Mouse (Mus musculus) layer of hippocampus, postnatal 36 days (tissue): ENCODE data around the gene Gm21119. TPM values are rescaled to one million over a fixed set of nuclear protein-coding genes. Genes with fewer than 3 reads are reported as not detected.
"Not testable (repeated sequence)": the region's sequence is repeated elsewhere in the genome, so short reads cannot be mapped to it uniquely, and the experiment has no call there.

Source experiments
- DNase-seq, 2 experiments: peaks; one replicate each; pipeline ENCODE4 v3.0.0; 2022
- total RNA-seq, 2 experiments: library from RNA; stranded (reverse); gene quantifications; 2 replicates each; pipeline ENCODE4 v1.2.3; 2021

Gm21119 gene
- total RNA-seq: 1 to 10 TPM in 1 of 2 experiments, under 1 TPM in 1; 0.67 to 1.0 TPM

- not testable (repeated sequence) for DNase-seq
Measured at GRCm38 (mm10) chr8:20614619-20615018, at the start of gene Gm21119. TSS of gene Gm21119 (plus strand) at chr8:20614919.

DNA sequence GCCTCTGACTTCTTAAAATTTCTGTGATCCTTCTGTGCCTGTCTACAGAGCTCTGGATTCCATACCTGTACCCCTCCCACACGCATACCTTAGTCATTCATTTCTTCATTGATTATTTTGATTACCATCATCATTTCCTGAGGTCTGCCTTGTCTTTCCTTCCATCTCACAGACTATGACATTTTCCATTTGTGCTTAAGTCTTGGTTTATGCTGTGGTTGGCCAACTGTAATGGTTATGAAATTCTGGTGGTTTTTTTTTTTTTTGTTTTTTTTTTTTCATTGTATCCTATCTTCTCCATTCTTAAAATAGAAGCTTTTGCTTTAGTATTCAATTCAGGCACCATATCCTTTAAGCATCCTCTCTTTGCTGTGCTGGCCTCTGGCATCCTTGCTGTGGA is 48.0 kb upstream of the Gm21119 start:
- DNase-seq: not testable (repeated sequence)

- DNase-seq: not testable (repeated sequence)
Measured at GRCm38 (mm10) chr8:20581081-20581480, 33.6 kb upstream of the Gm21119 start.

DNA sequence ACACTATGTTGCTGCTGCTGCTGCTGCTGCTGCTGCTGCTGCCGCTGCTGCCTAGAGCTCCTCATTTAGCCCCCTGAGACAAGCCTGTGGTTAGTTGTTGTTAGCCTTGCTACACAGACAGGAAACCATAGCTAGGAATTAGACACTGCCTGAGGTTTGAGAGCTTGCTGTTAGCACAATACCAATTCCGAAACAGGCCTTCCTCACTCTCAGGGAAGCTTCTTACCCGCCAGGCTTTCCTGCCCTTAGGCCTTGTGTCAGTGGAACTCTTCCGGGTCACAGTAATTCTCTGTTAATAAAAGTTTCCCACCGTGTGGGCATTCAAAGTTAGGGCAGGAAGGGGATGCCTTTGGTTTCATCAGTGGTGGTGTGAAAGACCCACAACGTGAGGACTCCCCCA is 31.9 kb upstream of the Gm21119 start:
- DNase-seq: not testable (repeated sequence)

DNA sequence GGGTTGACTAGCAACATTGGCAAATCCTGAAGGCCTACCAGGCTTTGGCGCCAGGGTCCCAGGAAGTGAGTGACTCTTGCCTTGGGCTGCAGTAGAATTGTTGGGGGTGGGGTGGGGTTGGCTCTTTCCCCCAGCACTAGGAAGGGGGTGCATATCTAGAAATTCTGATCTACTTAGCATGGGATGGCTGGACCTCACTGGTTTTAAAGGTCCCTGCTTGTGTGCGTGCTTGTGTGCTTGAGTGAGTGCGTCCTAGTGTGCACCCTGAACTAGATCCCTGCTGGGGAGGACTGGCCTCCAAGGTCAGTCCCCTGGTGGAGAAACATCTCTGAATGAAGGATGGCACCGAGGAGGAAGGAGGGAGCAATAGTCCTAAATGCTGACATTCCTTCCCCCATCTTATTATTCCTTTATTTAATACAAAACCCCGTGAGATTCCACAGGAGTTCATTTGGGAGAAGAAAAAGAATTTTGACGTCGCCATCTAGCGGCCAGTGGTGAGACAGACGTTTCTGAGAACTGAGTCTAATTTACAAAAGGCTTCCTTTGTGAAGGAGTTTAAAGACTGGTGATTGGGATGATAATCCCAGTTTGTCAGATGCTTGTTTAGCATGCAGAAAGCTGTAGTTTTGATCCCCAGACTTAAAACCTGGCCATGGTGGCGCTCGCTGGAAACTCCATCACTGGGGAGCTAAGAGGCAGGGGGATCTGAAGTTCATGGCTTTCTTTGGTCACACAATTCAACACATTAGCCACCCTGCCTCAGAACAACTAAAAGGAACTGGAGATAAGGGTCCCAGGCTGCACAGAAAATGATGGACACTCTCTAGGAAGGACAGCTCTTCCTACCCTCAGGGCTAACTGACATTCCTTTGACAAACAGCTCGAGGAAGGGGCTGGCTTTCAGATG is 26.2 kb upstream of the Gm21119 start:
- peak; percentile 4 to 6 for DNase-seq

DNA sequence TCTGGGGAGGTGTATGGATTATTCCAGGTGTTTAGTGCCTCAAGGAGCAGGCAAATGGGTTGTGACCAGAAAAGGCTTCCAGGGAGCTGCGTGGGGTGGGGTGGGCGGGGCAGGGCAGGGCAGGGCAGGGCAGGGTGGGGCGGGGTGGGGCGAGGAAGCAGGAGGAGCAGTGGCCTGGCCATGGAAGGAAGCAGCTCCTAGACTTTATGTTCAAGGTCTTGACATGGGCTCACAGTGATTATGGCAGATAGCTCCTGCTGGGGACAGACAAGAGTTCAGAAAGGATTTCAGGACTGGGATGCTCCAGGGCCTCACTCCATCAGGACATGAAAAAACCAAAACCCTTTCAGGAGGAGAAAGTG is 25.6 kb upstream of the Gm21119 start:
- DNase-seq: peak; percentile 6 to 8

GRCm38 (mm10) chr8:20590117-20590997 is 24.4 kb upstream of the Gm21119 start:
- peak; percentile 24 to 38 for DNase-seq

- DNase-seq: not testable (repeated sequence)
Measured at GRCm38 (mm10) chr8:20591002-20591401, 23.7 kb upstream of the Gm21119 start.

DNA sequence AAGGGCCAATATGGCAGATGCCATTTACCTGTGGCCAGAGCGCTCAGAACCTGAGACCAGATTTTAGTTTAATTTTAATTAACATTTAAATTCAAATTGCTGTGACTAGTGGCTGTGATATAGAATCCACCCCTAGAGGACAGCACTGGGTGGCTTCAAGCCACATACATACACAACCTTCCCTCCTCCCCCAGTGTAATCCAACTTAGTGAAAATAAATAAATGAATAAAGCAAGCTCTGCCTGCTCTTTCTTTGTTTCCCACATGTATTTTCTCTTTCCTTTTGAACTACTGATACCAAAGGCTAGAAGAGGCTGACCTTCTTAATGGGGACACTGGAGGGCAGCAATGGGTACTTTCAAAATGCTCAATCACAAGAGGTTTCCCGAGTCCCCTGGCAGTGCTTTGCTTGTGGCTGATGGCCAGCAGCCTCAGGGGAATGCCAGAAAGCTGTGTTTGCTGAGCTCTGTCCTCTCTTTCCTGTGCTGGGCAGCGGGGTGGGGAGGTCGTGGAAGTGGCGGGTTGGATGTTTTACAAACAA is 21.9 kb upstream of the Gm21119 start:
- DNase-seq: peak in 1 of 2 experiments; percentile 15

- DNase-seq: peak; percentile 28 to 55
Measured at GRCm38 (mm10) chr8:20593841-20594240, 20.9 kb upstream of the Gm21119 start.

GRCm38 (mm10) chr8:20596081-20596841 is 18.5 kb upstream of the Gm21119 start:
- peak in 1 of 2 experiments; percentile 5 for DNase-seq

GRCm38 (mm10) chr8:20596842-20597708 is 17.6 kb upstream of the Gm21119 start:
- peak; percentile 53 for DNase-seq

GRCm38 (mm10) chr8:20598300-20599170 is 16.2 kb upstream of the Gm21119 start:
- DNase-seq: not testable (repeated sequence)

- DNase-seq: not testable (repeated sequence)
Measured at GRCm38 (mm10) chr8:20599350-20599749, 15.4 kb upstream of the Gm21119 start.

- DNase-seq: not testable (repeated sequence)
Measured at GRCm38 (mm10) chr8:20610856-20611255, 3.9 kb upstream of the Gm21119 start.

DNA sequence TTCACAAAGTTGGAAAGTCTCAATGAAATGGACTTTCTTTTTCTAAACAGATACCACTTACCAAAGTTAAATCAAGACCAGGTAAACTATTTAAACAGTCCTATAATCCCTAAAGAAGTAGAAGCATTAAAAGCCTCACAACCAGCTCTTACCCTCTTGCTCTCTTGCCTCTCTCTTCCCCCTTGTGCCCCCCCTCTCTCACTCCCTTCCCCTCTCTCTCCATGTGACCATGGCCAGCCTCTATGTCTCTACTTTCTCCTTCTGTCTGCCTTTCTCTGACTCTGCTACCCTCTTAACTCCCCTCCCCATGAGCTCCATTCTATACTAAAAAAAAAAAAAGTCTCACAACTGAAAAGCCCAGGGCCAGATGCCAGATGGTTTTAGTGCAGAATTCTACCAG is 2.0 kb upstream of the Gm21119 start:
- not testable (repeated sequence) for DNase-seq

- DNase-seq: not testable (repeated sequence)
Measured at GRCm38 (mm10) chr8:20630766-20631165, 16.0 kb downstream of the Gm21119 start.

DNA sequence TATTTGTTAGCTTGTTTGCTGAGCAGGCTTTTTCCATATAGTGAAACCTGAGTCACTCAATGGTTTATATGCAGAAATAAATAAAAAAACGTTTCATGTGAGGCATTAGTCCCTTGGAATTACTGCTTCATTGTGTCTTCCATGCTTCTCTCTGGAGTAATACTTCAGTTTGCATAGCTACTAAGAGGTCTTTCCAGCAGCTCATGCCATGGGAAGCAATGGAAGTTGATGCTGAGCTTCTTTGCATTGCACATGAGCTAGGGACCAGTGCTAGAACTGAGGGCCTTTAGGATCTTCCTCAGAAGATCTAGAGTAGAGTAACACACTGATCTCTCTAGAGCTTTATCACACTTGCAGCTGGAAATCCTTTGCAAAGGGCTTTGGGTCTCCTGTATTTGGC is 23.2 kb downstream of the Gm21119 start:
- DNase-seq: not testable (repeated sequence)

- not testable (repeated sequence) for DNase-seq
Measured at GRCm38 (mm10) chr8:20643536-20643935, 28.8 kb downstream of the Gm21119 start.

GRCm38 (mm10) chr8:20652976-20653375 is 38.3 kb downstream of the Gm21119 start:
- peak in 1 of 2 experiments; percentile 6 for DNase-seq
